Mouse (Mus musculus): ENCODE measurements at regions not wholly inside any gene's neighbourhood (a gene's known extent, or its start where the extent isn't known, plus 50 kb on each side); places are given as distances from the start of the nearest gene placed in this dataset.

GRCm38 (mm10) chr8:115430793-115431192 is 276.8 kb downstream of the Maf start:
- TF ChIP-seq GATA4 (IDR thresholded peaks at IDR 0.05; ENCODE audit: insufficient replicate concordance, low read length), result no peak

DNA sequence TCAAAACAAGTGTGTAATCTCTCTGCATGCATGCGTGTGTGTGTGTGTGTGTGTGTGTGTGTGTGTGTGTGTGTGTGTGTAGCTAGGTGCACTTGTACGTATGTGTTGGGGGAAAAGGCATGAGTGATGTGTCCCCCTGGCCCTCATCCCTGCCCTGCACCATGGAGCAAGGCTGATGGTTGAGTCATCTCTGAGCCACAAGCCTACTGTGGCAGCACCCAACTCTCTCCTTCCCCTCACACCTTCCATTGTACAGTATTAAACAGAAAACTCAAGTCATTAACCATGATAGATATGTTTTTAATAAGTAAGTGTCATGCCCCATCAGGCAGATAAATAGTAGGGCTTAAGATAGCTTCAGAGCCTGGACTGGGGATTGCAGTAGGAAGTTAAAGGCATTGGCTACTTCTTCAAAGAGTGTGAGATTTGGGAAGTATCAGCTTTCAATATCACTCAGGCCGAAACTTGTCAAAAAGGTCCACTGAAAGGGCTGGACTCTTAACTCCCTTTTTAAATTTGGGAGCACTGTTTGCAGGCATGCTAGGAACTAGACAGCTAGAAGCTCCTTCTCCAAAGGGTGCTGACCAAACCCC is 278.2 kb downstream of the Maf start:
- TF ChIP-seq GATA4 (IDR thresholded peaks at IDR 0.05; ENCODE audit: insufficient replicate concordance, low read length), result no peak

- TF ChIP-seq GATA4 (IDR thresholded peaks at IDR 0.05; ENCODE audit: insufficient replicate concordance, low read length), result no peak
Observed at GRCm38 (mm10) chr8:115428528-115429290, 278.9 kb downstream of the Maf start.

- no peak for TF ChIP-seq GATA4 (IDR thresholded peaks at IDR 0.05; ENCODE audit: insufficient replicate concordance, low read length)
Observed at GRCm38 (mm10) chr8:115428022-115428421, 279.6 kb downstream of the Maf start.

DNA sequence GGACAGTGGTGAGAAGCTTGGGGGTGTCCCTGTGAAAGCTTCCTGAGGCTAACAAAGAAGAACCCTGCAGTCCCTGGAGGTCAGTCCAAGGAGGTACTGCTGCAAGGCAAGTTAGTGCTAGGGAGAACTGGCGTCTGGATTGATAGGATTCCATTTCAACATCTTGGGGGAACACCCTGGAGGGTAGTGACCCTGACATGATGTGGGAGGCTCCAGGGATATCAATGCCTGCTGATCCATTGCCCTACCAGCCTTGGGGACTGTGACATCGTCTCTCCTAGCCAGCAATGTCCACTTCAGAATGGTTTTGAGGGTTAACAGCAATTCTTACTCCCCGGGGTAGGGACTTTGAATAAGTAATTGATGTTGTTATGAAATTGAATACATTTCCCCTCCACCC is 280.1 kb downstream of the Maf start:
- TF ChIP-seq GATA4 (IDR thresholded peaks at IDR 0.05; ENCODE audit: insufficient replicate concordance, low read length), result no peak

DNA sequence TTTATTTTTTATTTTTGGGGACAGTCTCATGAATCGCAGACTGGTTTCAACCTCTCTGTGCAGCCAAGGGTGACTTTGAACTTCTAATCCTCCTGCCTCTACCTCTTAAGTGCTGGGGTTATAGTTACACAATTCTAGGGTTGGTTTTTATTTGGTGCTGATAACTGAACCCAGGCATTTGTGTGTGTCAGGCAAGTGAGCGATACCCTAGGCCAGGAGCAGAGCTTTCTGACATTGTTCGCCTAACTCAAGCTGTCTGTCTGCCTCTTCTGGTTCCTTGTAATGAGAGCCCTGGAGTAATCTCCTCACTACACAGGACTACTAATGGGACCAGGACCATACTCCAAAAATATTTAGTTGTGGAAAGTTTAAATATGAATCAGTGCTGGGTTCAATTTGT is 281.1 kb downstream of the Maf start:
- no peak for TF ChIP-seq GATA4 (IDR thresholded peaks at IDR 0.05; ENCODE audit: insufficient replicate concordance, low read length)

GRCm38 (mm10) chr8:115425360-115425759 is 282.2 kb downstream of the Maf start:
- TF ChIP-seq GATA4 (IDR thresholded peaks at IDR 0.05; ENCODE audit: insufficient replicate concordance, low read length), result no peak

DNA sequence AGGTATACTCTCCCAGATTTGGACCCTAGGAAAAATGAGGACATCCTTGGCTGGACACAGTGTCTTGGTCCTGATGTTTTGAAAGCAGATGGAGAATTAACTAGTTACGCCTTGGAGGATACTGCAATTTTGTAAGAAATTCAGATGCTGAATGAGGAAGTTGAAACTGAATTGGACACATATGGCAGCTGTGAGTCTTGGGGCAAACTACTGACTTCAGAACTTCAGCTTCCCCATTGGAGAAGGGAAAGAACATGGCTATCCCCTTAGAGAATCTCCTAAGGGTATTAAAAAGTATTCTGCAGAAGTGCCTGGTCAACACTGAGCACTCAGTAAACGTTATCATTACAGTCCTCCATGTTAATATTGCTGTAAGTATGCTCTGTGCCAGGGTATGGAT is 283.9 kb downstream of the Maf start:
- no peak for TF ChIP-seq GATA4 (IDR thresholded peaks at IDR 0.05; ENCODE audit: insufficient replicate concordance, low read length)

DNA sequence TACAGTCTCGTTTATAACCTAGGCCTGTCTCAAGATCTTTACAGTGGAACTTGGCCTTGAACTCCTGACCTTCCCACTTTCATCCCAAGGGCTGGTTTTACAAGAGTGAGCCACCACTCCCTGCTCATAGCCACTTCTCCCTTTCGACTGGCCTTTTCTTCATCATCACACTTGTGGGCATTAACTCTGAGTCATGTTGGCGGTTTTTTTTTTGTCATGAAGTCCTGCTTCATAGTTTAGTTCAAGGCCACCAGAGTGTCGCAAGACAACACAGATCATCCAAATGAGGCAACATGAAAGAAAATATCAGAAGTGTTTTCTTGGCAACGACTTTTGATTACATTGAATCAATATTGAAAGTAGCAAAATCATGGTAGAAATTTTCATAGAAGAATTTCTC is 284.5 kb downstream of the Maf start:
- TF ChIP-seq GATA4 (IDR thresholded peaks at IDR 0.05; ENCODE audit: insufficient replicate concordance, low read length), result no peak

- peak; percentile 80; the same call in 1 of the 2 replicates for TF ChIP-seq GATA4 (IDR thresholded peaks at IDR 0.05; ENCODE audit: insufficient replicate concordance, low read length)
Observed at GRCm38 (mm10) chr8:115420536-115420935, 287.1 kb downstream of the Maf start.

GRCm38 (mm10) chr8:115420131-115420530 is 287.5 kb downstream of the Maf start:
- TF ChIP-seq GATA4 (IDR thresholded peaks at IDR 0.05; ENCODE audit: insufficient replicate concordance, low read length), result no peak

DNA sequence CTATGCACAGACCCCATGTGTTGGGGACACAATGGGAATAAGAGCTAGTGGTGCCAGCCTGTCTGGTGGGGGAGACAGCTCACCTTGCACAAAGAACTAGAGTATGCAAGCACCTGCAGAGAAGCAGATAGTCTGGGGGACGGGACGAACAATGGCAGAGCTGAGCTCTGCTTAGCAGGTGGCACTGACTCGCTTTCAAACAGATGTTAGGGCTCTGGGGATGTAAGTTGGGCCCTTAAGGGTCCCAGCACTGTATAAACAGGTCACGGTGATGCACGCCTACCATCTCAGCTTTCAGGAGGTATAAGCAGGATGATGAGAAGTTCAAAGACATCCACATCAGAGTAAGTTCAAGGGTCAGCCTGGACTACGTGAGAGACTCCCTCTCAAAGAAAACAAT is 289.5 kb downstream of the Maf start:
- TF ChIP-seq GATA4 (IDR thresholded peaks at IDR 0.05; ENCODE audit: insufficient replicate concordance, low read length), result no peak

DNA sequence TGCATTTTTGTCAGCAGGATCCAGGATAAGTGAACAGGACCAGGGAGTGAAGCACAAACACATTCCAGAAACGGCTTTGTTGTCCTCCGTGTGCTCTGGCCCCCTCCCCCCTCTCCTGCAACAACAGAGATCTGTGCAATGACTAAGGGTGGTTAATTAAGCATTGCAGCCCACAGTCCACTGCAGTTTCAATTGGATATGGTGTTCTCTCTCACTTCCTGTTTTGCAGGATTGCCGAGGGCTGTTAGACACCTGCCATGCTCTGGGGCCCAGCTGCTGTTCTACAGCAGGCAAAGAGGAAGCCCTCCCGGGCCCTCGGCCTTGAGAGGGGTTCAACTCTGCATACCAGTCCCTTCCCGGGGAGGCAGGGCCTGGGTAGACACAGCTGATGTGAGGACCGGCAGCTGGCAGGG is 293.5 kb downstream of the Maf start:
- TF ChIP-seq GATA4 (IDR thresholded peaks at IDR 0.05; ENCODE audit: insufficient replicate concordance, low read length), result no peak

- no peak for TF ChIP-seq GATA4 (IDR thresholded peaks at IDR 0.05; ENCODE audit: insufficient replicate concordance, low read length)
Observed at GRCm38 (mm10) chr8:115411756-115412155, 295.8 kb downstream of the Maf start.

DNA sequence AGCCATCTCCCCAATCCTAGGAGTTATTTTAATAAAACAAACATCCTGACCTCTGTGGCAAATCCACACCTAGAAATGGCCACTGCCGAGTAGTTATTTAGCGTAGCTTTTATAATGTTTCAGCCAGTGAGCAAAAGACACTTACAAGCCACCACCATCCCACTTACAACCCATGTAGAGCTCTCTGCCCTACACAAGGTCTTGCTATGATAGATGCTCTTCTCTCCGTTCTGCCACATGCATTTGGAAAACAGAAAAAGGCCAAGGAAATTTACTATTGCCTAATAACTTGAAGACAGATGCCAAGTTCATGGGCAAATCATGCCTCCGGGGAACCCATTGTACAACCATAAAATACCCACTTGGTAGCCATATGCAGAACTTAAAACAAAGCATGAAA is 296.5 kb downstream of the Maf start:
- no peak for TF ChIP-seq GATA4 (IDR thresholded peaks at IDR 0.05; ENCODE audit: insufficient replicate concordance, low read length)

- TF ChIP-seq GATA4 (IDR thresholded peaks at IDR 0.05; ENCODE audit: insufficient replicate concordance, low read length), result no peak
Observed at GRCm38 (mm10) chr8:115410191-115410590, 297.4 kb downstream of the Maf start.

GRCm38 (mm10) chr8:115407535-115407934 is 300.1 kb downstream of the Maf start:
- no peak for TF ChIP-seq GATA4 (IDR thresholded peaks at IDR 0.05; ENCODE audit: insufficient replicate concordance, low read length)

Data from liver, adult (tissue).